Mouse (Mus musculus): Measurements from ENCODE around the gene Macf1. TPM values are rescaled to one million over a fixed set of nuclear protein-coding genes. Genes with fewer than 3 reads are reported as not detected.

Gene Macf1
- polyA plus RNA-seq, 1 experiment, result 250 TPM

DNA sequence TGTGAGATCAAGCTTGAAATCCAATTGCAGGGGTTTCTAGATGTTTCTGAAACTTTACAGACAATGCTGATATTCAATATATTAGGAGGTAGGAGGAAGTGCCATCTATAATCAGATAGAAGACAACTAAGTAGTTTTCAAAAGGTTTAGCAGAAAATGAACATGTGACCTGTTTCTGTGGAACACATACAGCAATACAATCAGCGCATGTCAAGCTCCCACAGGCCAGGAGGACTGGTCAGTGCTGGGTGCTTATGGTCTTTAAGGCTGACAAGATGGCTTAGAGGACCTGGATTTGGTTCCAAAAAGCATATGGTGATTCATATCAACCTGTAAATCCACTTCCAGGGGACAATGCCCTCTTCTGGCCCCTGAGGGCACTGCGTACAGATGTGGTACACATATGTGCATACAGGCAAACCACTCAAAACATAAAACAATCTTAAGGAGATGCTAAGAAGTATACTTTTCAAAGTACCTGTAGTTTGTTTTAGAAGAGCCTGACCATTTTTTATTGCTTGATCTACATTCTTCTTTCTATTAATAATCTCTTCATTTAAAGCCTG is 288.6 kb downstream of the Macf1 start:
- H3K4me1 ChIP-seq (ENCODE audit: control insufficient read depth, insufficient read depth, low read length), result no peaks in the 10 kb centered on the region
- H3K27ac ChIP-seq (ENCODE audit: insufficient read depth, low read length), result no peak overlapping the region
- no peak for TF ChIP-seq CTCF (IDR thresholded peaks at IDR 0.05; ENCODE audit: borderline replicate concordance, insufficient read depth, low read length)
- TF ChIP-seq POLR2A (IDR thresholded peaks at IDR 0.05; ENCODE audit: low read depth, low read length), result no peak
- no peak overlapping the region for H3K4me3 ChIP-seq (ENCODE audit: insufficient read depth, low read length)

DNA sequence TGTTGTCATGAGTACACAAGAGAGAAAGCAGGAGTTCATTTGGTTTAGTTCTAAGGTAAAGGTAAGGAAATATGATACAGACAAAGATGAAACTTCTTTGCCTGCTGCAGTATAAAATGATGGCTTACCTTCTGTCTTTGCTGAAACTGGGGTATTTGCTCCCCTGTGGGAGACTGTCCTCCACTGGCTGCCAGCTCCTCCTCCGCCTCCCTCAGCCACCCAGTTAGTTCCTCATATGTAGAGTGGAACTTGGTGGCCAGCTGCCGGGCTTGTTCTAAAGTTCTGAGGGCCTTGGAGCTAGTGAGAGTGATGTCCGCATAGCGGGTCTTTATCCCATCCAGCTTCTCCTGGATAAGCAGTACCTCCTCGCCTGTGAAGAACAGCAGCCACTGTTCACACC is 289.3 kb downstream of the Macf1 start:
- no peak for TF ChIP-seq CTCF (IDR thresholded peaks at IDR 0.05; ENCODE audit: borderline replicate concordance, insufficient read depth, low read length)
- TF ChIP-seq POLR2A (IDR thresholded peaks at IDR 0.05; ENCODE audit: low read depth, low read length), result no peak
- Histone ChIP-seq H3K27ac (ENCODE audit: insufficient read depth, low read length) (no peak overlapping the region), H3K4me1 (ENCODE audit: control insufficient read depth, insufficient read depth, low read length) (no peaks in the 10 kb centered on the region), H3K4me3 (ENCODE audit: insufficient read depth, low read length) (no peak overlapping the region)

DNA sequence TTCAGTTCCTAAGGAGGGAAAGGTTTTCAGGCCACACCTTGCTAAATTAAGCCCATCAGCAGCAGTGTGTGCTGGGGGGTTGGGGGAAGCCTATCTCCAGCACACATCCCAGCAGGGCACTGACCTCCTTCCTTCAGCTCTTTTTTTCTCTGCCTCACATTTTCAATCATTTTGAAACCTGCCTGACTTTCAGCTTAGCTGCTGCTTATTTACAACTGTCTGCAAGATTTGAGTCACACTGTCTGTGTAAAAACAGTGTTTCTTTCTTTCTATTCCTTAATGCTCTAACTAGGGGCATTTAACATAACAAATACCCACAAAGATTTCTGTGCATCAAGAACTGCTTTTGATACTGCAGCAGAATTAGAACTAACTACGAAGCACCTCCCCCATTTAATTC is 289.9 kb downstream of the Macf1 start:
- H3K4me3 ChIP-seq (ENCODE audit: insufficient read depth, low read length), result no peak overlapping the region
- H3K27ac ChIP-seq (ENCODE audit: insufficient read depth, low read length), result no peak overlapping the region
- no peak for TF ChIP-seq CTCF (IDR thresholded peaks at IDR 0.05; ENCODE audit: borderline replicate concordance, insufficient read depth, low read length)
- TF ChIP-seq POLR2A (IDR thresholded peaks at IDR 0.05; ENCODE audit: low read depth, low read length), result no peak
- no peaks in the 10 kb centered on the region for H3K4me1 ChIP-seq (ENCODE audit: control insufficient read depth, insufficient read depth, low read length)

DNA sequence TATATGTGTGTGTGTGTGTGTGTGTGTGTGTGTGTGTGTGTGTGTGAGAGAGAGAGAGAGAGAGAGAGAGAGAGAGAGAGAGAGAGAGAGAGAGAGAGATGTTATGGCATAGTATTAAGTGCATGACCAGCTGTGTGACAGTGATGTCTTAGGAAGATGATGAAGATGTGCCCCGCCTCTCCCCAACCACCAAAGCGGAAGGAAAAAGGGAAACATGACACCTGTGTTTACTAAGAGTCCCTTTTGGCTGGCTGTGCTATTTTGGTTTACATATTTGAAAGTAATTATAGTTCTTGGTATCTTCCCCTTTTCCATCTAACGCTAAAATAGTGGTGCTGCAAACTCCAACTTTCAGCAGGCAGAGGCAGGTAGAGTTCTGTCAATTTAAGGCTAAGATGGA is 291.2 kb downstream of the Macf1 start:
- H3K27ac ChIP-seq (ENCODE audit: insufficient read depth, low read length), result no peak overlapping the region
- TF ChIP-seq POLR2A (IDR thresholded peaks at IDR 0.05; ENCODE audit: low read depth, low read length), result no peak
- TF ChIP-seq CTCF (IDR thresholded peaks at IDR 0.05; ENCODE audit: borderline replicate concordance, insufficient read depth, low read length), result no peak
- H3K4me3 ChIP-seq (ENCODE audit: insufficient read depth, low read length), result no peak overlapping the region
- H3K4me1 ChIP-seq (ENCODE audit: control insufficient read depth, insufficient read depth, low read length), result no peaks in the 10 kb centered on the region

DNA sequence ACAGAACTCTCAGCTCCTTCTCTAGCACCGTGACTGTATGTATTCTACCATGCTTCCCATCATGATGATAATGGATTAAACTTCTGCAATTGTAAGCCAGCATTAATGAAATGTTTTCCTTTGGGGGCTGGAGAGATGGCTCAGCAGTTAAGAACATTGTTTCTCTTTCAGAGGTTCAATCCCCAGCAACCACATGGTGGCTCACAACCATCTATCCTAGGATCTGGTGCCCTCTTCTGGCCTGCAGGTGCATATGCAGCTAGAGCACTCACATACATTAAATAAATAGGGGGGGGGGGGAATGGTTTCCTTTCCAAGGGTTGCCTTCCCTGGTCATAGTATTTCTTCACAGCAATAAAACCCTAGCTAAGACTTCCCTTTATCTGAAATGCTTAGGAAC is 292.0 kb downstream of the Macf1 start:
- H3K4me3 ChIP-seq (ENCODE audit: insufficient read depth, low read length), result no peak overlapping the region
- no peaks in the 10 kb centered on the region for H3K4me1 ChIP-seq (ENCODE audit: control insufficient read depth, insufficient read depth, low read length)
- no peak overlapping the region for H3K27ac ChIP-seq (ENCODE audit: insufficient read depth, low read length)
- TF ChIP-seq POLR2A (IDR thresholded peaks at IDR 0.05; ENCODE audit: low read depth, low read length), result no peak
- peak; percentile 63; the same call in 1 of the 2 replicates for TF ChIP-seq CTCF (IDR thresholded peaks at IDR 0.05; ENCODE audit: borderline replicate concordance, insufficient read depth, low read length)

DNA sequence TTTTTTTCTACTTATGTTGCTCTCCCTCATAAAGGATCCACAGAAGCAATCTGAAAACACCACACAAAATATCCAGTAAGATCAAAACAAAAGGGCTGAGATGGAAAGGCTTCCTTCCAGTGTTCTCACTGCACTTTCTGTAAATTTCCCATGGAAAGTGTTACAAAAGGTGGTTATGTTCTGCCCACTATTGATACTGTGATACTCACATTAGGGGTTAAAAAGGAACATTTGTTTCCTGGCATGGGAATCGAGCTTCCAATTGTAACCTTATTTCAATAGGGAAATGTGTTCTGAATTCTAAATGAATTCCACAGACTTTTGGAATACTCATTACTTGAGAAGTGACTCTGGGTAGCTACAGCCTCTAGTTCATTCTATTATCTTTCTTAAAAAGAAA is 299.1 kb downstream of the Macf1 start:
- no peak overlapping the region for H3K4me3 ChIP-seq (ENCODE audit: insufficient read depth, low read length)
- TF ChIP-seq POLR2A (IDR thresholded peaks at IDR 0.05; ENCODE audit: low read depth, low read length), result no peak
- no peak for TF ChIP-seq CTCF (IDR thresholded peaks at IDR 0.05; ENCODE audit: borderline replicate concordance, insufficient read depth, low read length)
- H3K4me1 ChIP-seq (ENCODE audit: control insufficient read depth, insufficient read depth, low read length), result no peaks in the 10 kb centered on the region
- no peak overlapping the region for H3K27ac ChIP-seq (ENCODE audit: insufficient read depth, low read length)

DNA sequence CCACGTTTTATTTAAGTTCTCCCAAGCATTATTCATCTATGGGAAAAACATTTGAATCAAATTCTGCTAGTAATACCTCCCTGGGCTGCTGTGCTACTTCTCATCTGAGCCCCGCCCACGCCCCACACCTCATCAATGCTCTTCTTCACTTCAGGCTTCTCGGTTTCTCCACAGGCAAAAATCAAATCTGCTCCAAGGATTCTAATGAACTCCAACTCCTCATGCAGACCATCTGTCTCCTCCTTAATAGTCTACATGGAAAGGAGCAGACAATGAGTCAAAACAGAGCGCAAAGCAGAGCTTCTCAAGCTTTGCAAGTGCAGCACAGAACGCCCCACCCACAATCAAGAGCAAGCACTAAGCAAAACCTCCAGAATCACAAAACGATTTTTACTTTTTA is 301.0 kb downstream of the Macf1 start:
- Histone ChIP-seq H3K4me3 (ENCODE audit: insufficient read depth, low read length) (no peak overlapping the region), H3K4me1 (ENCODE audit: control insufficient read depth, insufficient read depth, low read length) (no peaks in the 10 kb centered on the region), H3K27ac (ENCODE audit: insufficient read depth, low read length) (no peak overlapping the region)
- TF ChIP-seq CTCF (IDR thresholded peaks at IDR 0.05; ENCODE audit: borderline replicate concordance, insufficient read depth, low read length), result no peak
- no peak for TF ChIP-seq POLR2A (IDR thresholded peaks at IDR 0.05; ENCODE audit: low read depth, low read length)

DNA sequence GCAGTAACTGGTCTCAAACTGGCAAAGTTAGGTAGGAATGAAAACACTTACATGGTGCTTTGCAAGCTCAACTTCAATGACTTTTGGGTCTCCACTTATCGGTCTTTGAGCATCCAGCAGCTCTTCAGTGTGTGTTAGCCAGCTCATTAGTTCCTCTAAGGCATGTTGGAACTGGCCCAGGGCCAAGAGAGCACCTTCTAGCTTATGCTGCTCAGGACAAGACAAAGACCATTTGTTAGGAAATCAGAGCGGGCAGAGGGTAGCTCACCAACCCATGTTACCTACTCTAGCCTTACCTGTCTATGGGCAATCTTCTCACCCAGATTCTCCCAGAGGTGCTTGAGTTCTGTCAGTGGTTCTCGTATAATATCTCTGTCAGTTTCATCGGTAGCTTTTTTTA is 302.1 kb downstream of the Macf1 start:
- Histone ChIP-seq H3K4me3 (ENCODE audit: insufficient read depth, low read length) (no peak overlapping the region), H3K27ac (ENCODE audit: insufficient read depth, low read length) (no peak overlapping the region), H3K4me1 (ENCODE audit: control insufficient read depth, insufficient read depth, low read length) (no peaks in the 10 kb centered on the region)
- no peak for TF ChIP-seq CTCF (IDR thresholded peaks at IDR 0.05; ENCODE audit: borderline replicate concordance, insufficient read depth, low read length)
- no peak for TF ChIP-seq POLR2A (IDR thresholded peaks at IDR 0.05; ENCODE audit: low read depth, low read length)

DNA sequence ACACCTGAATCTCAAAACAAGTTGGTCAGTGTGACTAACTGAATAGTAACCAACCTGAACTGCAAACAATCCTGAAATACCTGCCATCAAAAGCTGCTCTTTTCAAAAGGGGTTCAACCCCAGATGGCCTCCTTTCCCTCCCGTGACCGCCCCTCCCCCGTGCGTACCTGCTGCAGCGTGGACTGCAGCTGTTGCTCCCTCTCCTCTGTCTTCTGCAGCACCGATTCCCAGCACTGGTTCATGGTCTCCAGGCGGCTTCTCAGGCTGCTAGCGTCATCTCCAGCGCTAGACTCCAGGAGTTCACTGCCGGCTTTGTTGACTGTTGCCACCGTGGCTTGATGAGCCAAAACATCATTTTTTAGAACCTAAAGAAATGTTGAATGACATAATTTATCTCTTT is 302.6 kb downstream of the Macf1 start:
- no peak overlapping the region for H3K27ac ChIP-seq (ENCODE audit: insufficient read depth, low read length)
- no peak overlapping the region for H3K4me3 ChIP-seq (ENCODE audit: insufficient read depth, low read length)
- TF ChIP-seq POLR2A (IDR thresholded peaks at IDR 0.05; ENCODE audit: low read depth, low read length) (no peak), CTCF (IDR thresholded peaks at IDR 0.05; ENCODE audit: borderline replicate concordance, insufficient read depth, low read length) (no peak)
- H3K4me1 ChIP-seq (ENCODE audit: control insufficient read depth, insufficient read depth, low read length), result no peaks in the 10 kb centered on the region

DNA sequence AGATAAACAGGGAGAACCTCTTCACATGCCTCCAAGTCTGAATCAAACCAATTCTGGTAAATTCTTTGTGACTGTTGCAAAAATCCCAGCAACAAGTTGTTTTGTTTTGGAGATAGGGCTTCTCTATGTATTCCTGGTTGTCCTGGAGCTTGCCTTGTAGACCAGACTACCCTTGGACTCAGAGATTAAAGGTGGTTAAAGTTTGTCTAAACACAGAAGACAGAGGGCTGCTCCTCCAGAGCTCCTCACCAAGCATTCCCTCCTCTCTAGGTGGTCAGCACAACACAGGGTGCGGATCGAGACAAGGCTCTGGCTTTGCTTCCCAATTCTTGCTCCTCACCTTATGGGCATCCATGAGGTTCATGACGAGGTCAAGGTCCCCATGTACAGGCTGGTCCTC is 308.1 kb downstream of the Macf1 start:
- Histone ChIP-seq H3K27ac (ENCODE audit: insufficient read depth, low read length) (no peak overlapping the region), H3K4me3 (ENCODE audit: insufficient read depth, low read length) (no peak overlapping the region), H3K4me1 (ENCODE audit: control insufficient read depth, insufficient read depth, low read length) (no peaks in the 10 kb centered on the region)
- TF ChIP-seq CTCF (IDR thresholded peaks at IDR 0.05; ENCODE audit: borderline replicate concordance, insufficient read depth, low read length) (no peak), POLR2A (IDR thresholded peaks at IDR 0.05; ENCODE audit: low read depth, low read length) (no peak)

Measured in embryonic fibroblast, embryonic 13.5 days (primary cell).